Mouse (Mus musculus) activated CD4-positive, CD25-positive, alpha-beta regulatory T cell, adult 9 weeks (primary cell): ENCODE results near the gene Edn3. TPM values are rescaled to one million over a fixed set of nuclear protein-coding genes. Genes with fewer than 3 reads are reported as not detected.

Experiments
- polyA plus RNA-seq: library from polyadenylated mRNA; unstranded; fragments of 100-300 nt; shearing (Covaris generic); gene quantifications from one replicate; pipeline ENCODE4 v1.2.1, GENCODE M21; 2017

The Edn3 gene
- polyA plus RNA-seq, result not detected

DNA sequence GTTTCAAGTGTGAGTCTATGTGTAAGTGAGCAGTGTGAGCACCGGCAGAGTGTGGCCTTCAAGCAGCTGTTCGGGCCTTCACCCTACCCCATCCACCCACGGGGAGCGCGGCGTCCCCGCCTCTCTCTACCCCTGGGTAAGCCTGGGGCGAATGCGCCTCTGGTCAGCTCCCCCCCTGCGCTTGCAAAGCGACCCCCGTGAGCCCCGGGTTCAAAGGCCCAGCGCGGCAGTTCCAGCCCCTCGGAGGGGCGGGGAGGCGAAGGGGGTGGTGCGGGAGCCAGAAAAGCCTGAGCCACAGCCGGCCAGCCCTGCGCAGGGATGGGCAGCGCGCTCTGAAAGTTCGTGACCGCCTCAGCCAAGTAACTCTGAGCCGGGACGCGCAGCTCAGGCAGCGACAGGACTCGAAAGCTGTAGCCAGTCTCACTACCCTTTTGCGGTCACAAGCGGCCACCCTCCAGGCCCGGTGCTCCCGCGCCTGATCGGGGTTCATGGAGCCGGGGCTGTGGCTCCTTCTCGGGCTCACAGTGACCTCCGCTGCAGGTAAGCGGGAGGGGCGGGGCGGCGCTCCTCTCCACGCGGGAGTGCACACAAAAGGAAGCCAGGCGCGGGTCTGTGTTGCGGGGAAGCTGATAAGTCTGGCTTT, at the start of gene Edn3:
Gene Edn3 (plus strand): TSS at position 141 of the 643 bp plus-strand sequence.

Other genes with a start within 250 kb of the Edn3 start
- 19.3 TPM for gene Zfp831, start 117.1 kb upstream of the Edn3 start, polyA plus RNA-seq
- not detected for gene Gm14444, start 249.6 kb downstream of the Edn3 start, polyA plus RNA-seq